Mouse (Mus musculus): Measurements from ENCODE around the gene Lamtor3. TPM values are rescaled to one million over a fixed set of nuclear protein-coding genes. Genes with fewer than 3 reads are reported as not detected.
A peak's percentile ranks its signal among the peaks of the same experiment; 100 is the strongest.

Gene Lamtor3
- polyA plus RNA-seq (2012; rRNA removed) (75.5 and 77.4 TPM in 2 replicates), polyA plus RNA-seq (2014; fragmentation: Nextera tagmentation; extraction: Ambion mirVana) (109 and 112 TPM in 2 replicates)

DNA sequence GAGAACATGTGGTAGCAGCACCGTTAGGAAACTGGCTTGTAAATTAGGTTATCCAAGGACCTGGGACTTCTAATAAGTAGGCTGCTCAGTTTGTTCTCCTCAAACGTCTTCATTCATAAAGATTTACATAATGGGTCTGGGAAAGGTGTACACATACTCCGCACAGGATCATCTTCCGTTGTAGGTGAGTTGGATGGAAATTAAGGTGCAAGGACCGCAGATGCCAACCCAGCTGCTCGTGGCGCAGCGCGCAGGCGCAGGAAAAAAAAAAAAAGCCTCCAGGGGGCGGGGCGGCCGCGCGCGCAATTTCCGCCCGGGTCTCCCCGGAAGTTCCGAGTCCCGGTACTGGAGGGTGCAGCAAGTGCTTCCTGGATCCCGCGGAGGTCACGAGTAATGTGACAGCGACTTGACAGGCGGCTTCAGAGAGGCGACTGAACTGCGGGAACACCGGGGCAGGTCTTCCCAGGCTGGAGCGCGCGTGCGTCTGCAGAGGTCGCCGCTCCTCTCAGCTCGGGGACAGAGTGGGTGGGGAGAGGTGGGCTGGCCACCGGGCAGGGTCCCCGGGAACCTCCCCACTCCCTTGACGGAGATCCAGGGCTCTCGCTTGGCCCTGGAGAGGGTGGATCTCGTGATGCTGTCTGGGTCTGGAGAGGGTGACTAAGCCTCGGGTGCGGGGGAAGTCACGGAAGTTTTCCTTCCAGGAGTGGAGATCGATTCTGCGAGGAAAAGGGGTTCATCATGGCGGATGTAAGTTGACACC, at the start of gene Lamtor3:
Lamtor3 (plus strand) TSS at position 335 of the 760 bp plus-strand sequence.
- peak within 1 kb of the TSS; percentile 64 for H3K4me3 ChIP-seq (replicated peaks; ENCODE audit: low read length)
- H3K9me3 ChIP-seq (ENCODE audit: control insufficient read depth, low read length) = no peaks in the 10 kb centered on the region
- WGBS = 2% methylated on average over 27 of the region's 47 CpGs
- H3K9ac ChIP-seq (ENCODE audit: low read depth, low read length, severe bottlenecking) = peak within 1 kb of the TSS; percentile 75
- TF ChIP-seq POLR2A (IDR thresholded peaks at IDR 0.05; ENCODE audit: borderline replicate concordance, extremely low read depth, insufficient read depth, insufficient read length) = no peak
- H3K27me3 ChIP-seq (ENCODE audit: control insufficient read depth, insufficient read depth, low read length) = no peaks in the 10 kb centered on the region
- H3K4me2 ChIP-seq (replicated peaks; ENCODE audit: low read depth, low read length, severe bottlenecking) = peak within 1 kb of the TSS; percentile 74
- peak within 1 kb of the TSS; percentile 82 for H3K27ac ChIP-seq (replicated peaks; ENCODE audit: low read depth, low read length)
- H3K4me1 ChIP-seq (ENCODE audit: control insufficient read depth, insufficient read depth, low read length) = peaks cover 9% of the 10 kb centered on the region; the same call in 1 of the 2 replicates
- peaks cover 13% of the 10 kb centered on the region for H3K36me3 ChIP-seq (ENCODE audit: control insufficient read depth, insufficient read depth, low read length)
- ATAC-seq (ENCODE audit: low FRiP score, low read depth) (peak; percentile 86), DNase-seq (ENCODE audit: low spot score) (peak; percentile 63)

DNA sequence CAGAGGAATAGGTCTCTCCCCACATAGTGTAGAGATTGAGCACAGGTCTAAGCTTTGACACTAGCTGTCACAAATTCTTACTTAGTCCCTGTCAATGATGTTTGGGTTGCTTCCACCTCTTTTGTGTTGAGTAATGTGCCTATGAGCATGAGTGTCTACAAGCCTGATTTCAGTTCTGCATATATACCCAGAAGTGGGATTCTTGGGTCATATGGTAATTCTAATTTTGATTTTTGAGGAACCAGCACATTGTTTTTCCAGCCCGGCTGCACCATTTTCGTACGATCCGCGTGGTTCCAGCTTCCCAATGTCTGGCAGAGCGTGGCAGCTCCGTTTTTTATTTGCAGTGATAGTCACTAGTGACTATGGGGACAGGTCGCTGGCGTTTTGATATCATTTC, 48.9 kb upstream of the Lamtor3 start:
- no peak overlapping the region for H3K4me3 ChIP-seq (replicated peaks; ENCODE audit: low read length)
- peaks cover 8% of the 10 kb centered on the region for H3K4me1 ChIP-seq (ENCODE audit: control insufficient read depth, insufficient read depth, low read length)
- H3K27ac ChIP-seq (replicated peaks; ENCODE audit: low read depth, low read length) = no peak overlapping the region
- DNase-seq (ENCODE audit: low spot score) (no peak), ATAC-seq (ENCODE audit: low FRiP score, low read depth) (no peak)
- H3K27me3 ChIP-seq (ENCODE audit: control insufficient read depth, insufficient read depth, low read length) = no peaks in the 10 kb centered on the region
- H3K36me3 ChIP-seq (ENCODE audit: control insufficient read depth, insufficient read depth, low read length) = peaks cover 8% of the 10 kb centered on the region
- no peak for TF ChIP-seq POLR2A (IDR thresholded peaks at IDR 0.05; ENCODE audit: borderline replicate concordance, extremely low read depth, insufficient read depth, insufficient read length)
- no peak overlapping the region for H3K4me2 ChIP-seq (replicated peaks; ENCODE audit: low read depth, low read length, severe bottlenecking)
- H3K9me3 ChIP-seq (ENCODE audit: control insufficient read depth, low read length) = no peaks in the 10 kb centered on the region
- H3K9ac ChIP-seq (ENCODE audit: low read depth, low read length, severe bottlenecking) = no peak overlapping the region
- WGBS = 95% methylated on average over 9 of the region's 9 CpGs

DNA sequence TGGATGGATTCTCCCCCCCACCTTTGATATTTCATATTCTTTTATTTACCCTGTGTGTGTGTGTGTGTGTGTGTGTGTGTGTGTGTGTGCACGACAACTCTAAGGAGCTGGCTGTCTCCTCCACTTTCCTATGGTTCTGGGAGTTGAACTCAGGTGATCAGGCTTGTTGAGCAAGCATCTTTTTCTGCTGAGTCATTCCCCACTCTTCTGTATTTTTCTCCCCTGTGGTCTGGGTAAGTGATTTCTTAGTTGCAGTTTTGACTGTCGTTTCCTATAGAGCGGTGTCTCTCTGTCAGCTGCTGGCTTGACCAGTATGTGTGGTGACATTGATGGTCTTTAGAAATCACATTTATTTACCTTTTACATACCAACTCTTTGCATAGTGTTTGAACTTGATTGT, 39.0 kb upstream of the Lamtor3 start:
- 88% methylated on average over 3 of the region's 3 CpGs for WGBS
- Histone ChIP-seq H3K9me3 (ENCODE audit: control insufficient read depth, low read length) (0 out of 2 replicates have a peak, but pooled peaks cover 4% of the 10 kb centered on the region), H3K4me3 (replicated peaks; ENCODE audit: low read length) (no peak overlapping the region), H3K27ac (replicated peaks; ENCODE audit: low read depth, low read length) (no peak overlapping the region), H3K4me1 (ENCODE audit: control insufficient read depth, insufficient read depth, low read length) (no peaks in the 10 kb centered on the region), H3K9ac (ENCODE audit: low read depth, low read length, severe bottlenecking) (no peak overlapping the region), H3K27me3 (ENCODE audit: control insufficient read depth, insufficient read depth, low read length) (no peaks in the 10 kb centered on the region), H3K36me3 (ENCODE audit: control insufficient read depth, insufficient read depth, low read length) (no peaks in the 10 kb centered on the region), H3K4me2 (replicated peaks; ENCODE audit: low read depth, low read length, severe bottlenecking) (no peak overlapping the region)
- DNase-seq (ENCODE audit: low spot score) (no peak), ATAC-seq (ENCODE audit: low FRiP score, low read depth) (no peak)
- TF ChIP-seq POLR2A (IDR thresholded peaks at IDR 0.05; ENCODE audit: borderline replicate concordance, extremely low read depth, insufficient read depth, insufficient read length) = no peak

DNA sequence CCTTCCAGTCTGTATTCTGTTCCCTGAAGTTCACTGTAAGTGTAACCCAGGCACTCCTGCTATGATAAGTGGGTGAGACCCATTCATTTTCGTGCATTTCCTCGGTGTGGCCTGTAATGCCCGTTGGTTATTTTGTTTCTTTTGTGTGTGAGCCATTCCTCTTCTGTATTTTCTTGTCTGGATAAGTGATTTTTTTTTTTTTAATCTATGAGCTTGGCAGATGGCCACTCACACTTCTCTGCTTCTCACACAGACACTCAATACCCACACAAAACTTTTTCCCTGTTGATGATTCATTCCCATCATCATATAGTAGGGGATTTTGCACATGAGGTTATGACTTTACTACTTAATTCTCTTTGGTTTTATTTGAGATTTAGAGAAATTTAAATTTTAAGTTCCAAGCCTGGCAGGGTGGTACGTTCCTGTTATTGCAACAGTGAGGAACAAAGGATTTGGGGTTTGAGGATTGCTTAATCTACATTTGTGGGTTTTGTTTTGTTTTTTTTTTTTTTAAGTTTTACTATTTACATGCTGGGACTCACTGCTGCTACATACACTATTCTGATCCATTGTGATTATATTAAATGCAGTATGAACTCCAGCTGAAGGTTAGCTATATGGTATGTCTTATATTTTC, 38.1 kb upstream of the Lamtor3 start:
- 86% methylated on average over 4 of the region's 4 CpGs for WGBS
- no peak for ATAC-seq (ENCODE audit: low FRiP score, low read depth)

DNA sequence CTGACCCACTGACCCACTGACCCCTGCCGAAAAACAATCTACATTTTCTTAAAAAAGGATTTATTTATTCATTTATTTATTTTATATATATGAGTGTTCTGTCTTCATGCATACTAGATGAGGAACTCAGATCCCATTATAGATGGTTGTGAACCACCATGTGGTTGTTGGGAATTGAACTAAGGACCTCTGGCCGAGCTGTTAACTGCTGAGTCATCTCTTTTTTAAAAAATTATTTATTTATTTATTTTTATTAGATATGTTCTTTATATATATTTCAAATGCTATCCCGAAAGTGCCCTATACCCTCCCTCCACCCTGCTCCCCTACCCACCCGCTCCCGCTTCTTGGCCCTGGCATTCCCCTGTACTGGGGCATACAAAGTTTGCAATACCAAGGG, 37.2 kb upstream of the Lamtor3 start:
- TF ChIP-seq POLR2A (IDR thresholded peaks at IDR 0.05; ENCODE audit: borderline replicate concordance, extremely low read depth, insufficient read depth, insufficient read length) = no peak
- Histone ChIP-seq H3K36me3 (ENCODE audit: control insufficient read depth, insufficient read depth, low read length) (no peaks in the 10 kb centered on the region), H3K9me3 (ENCODE audit: control insufficient read depth, low read length) (0 out of 2 replicates have a peak, but pooled peaks cover 4% of the 10 kb centered on the region), H3K27ac (replicated peaks; ENCODE audit: low read depth, low read length) (no peak overlapping the region), H3K9ac (ENCODE audit: low read depth, low read length, severe bottlenecking) (no peak overlapping the region), H3K4me2 (replicated peaks; ENCODE audit: low read depth, low read length, severe bottlenecking) (no peak overlapping the region), H3K27me3 (ENCODE audit: control insufficient read depth, insufficient read depth, low read length) (no peaks in the 10 kb centered on the region), H3K4me1 (ENCODE audit: control insufficient read depth, insufficient read depth, low read length) (no peaks in the 10 kb centered on the region), H3K4me3 (replicated peaks; ENCODE audit: low read length) (no peak overlapping the region)
- DNase-seq (ENCODE audit: low spot score) (no peak), ATAC-seq (ENCODE audit: low FRiP score, low read depth) (no peak)
- 96% methylated on average over 5 of the region's 5 CpGs for WGBS

More for the DNA sequence above, 38.1 kb upstream of the Lamtor3 start:
- H3K9ac ChIP-seq (ENCODE audit: low read depth, low read length, severe bottlenecking) = no peak overlapping the region
- no peak for TF ChIP-seq POLR2A (IDR thresholded peaks at IDR 0.05; ENCODE audit: borderline replicate concordance, extremely low read depth, insufficient read depth, insufficient read length)
- no peaks in the 10 kb centered on the region for H3K4me1 ChIP-seq (ENCODE audit: control insufficient read depth, insufficient read depth, low read length)
- H3K4me2 ChIP-seq (replicated peaks; ENCODE audit: low read depth, low read length, severe bottlenecking) = no peak overlapping the region
- 0 out of 2 replicates have a peak, but pooled peaks cover 4% of the 10 kb centered on the region for H3K9me3 ChIP-seq (ENCODE audit: control insufficient read depth, low read length)
- no peak for DNase-seq (ENCODE audit: low spot score)
- H3K4me3 ChIP-seq (replicated peaks; ENCODE audit: low read length) = no peak overlapping the region
- no peaks in the 10 kb centered on the region for H3K27me3 ChIP-seq (ENCODE audit: control insufficient read depth, insufficient read depth, low read length)
- no peak overlapping the region for H3K27ac ChIP-seq (replicated peaks; ENCODE audit: low read depth, low read length)
- H3K36me3 ChIP-seq (ENCODE audit: control insufficient read depth, insufficient read depth, low read length) = no peaks in the 10 kb centered on the region
